Mouse (Mus musculus): ENCODE measurements around the gene Olfr806.

Gene Olfr806

GRCm38 (mm10) chr10:129741821-129742220 is at the start of gene Olfr806:
Gene Olfr806, minus strand, starts transcription at chr10:129741921.
- no peak for DNase-seq (ENCODE audit: low read depth, low spot score)

GRCm38 (mm10) chr10:129778123-129778522 is 36.4 kb upstream of the Olfr806 start:
- no peak for DNase-seq (ENCODE audit: low read depth, low spot score)

- no peak for DNase-seq (ENCODE audit: low read depth, low spot score)
Measured at GRCm38 (mm10) chr10:129774338-129774737, 32.6 kb upstream of the Olfr806 start, which contains the start of gene Olfr809. Gene Olfr809, plus strand, starts transcription at chr10:129774638.

DNA sequence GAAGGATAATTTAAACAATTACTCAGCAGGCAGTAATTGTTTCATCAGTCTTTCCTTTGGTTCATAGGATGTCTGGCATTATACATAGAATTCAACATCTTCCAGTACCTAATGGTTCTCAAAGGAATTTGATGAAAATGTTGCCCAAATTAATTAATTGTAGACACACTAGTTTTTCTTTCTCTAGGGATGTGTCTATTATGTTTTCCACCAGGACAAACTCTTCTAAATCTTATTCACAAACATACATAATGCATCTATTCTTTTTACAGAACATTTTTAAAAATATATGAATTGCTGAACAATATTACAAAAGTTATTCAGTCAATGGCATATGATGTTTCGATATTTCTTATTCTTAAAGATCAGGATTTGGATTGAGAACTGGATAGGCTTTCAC is 23.5 kb upstream of the Olfr806 start, which contains the start of gene Olfr808:
Gene Olfr808 (plus strand): TSS at position 301 of the 400 bp plus-strand sequence.
- no peak for DNase-seq (ENCODE audit: low read depth, low spot score)

GRCm38 (mm10) chr10:129757693-129758092 is 16.0 kb upstream of the Olfr806 start, which contains the start of gene Olfr807:
Gene Olfr807, minus strand, starts transcription at chr10:129757793.
- no peak for DNase-seq (ENCODE audit: low read depth, low spot score)

DNA sequence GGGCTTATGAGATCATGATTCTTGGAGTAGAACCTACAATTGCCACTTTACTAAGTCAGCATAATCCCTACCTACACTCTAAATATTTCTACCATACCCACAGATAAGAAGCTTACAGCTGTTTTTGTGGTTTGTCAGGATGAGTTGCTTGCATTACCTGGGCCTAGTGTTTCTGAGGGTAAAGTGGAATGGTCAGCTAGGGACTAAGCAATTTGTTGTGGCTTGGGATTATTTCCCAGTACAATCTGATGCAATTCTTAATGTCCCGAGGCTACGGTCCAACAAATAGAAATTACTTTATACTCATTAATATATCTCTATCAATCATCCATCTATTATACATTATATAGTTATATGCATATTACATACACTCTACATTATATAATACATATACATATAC is 12.4 kb downstream of the Olfr806 start, which contains the start of gene Olfr805:
Gene Olfr805 (minus strand): TSS at position 101 of the 400 bp plus-strand sequence.
- DNase-seq (ENCODE audit: low read depth, low spot score) = no peak

GRCm38 (mm10) chr10:129702910-129703309 is 38.8 kb downstream of the Olfr806 start, which contains the start of gene Olfr804:
Gene Olfr804, plus strand, starts transcription at chr10:129703210.
- DNase-seq (ENCODE audit: low read depth, low spot score) = no peak

DNA sequence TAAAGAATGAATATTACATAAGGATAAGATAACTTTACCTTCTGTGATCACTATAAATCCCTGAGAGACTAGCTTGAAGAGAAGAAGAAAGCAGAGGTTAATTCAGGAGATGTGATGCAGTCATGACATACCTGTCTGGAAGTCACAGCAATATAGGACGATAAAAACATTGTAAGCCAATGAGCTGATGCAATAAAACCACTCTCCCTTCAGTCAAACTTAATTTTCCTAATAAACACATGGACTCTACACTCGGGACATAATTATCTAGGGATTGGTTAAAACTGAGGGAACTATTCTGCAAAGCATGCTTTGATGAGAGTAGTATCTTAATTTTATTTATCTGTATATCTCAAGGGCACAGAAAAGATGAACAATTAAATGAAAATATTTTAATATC is 47.5 kb downstream of the Olfr806 start, which contains the start of gene Olfr803:
Gene Olfr803 (minus strand): TSS at position 101 of the 400 bp plus-strand sequence.
- no peak for DNase-seq (ENCODE audit: low read depth, low spot score)

DNA sequence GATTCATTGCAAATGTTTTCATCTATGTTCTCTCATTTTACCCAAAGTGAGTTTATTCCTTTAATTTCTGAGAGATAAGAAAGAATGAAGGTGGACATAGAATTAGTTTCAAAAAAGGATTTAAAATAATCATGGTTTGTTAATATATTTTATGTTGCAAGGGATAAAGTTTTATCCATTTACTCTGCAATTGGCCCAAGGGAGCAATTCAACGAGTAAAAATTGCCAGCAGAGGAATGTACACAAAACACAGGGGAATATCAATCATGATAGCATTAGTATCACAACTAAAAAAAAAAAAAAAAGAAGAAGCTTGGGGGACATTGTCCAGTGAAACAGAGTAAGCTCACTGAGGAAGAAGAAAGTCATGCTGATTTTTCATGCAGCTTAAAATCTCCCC is 53.7 kb downstream of the Olfr806 start, which contains the start of gene Olfr802:
Gene Olfr802 (minus strand): TSS at position 101 of the 400 bp plus-strand sequence.
- DNase-seq (ENCODE audit: low read depth, low spot score) = no peak
